Mouse (Mus musculus): ENCODE measurements around the gene Cpxm2.

GRCm38 (mm10) chr7:132172220-132172619, 17.7 kb upstream of the Cpxm2 start:
- no peak for TF ChIP-seq GABPA (IDR thresholded peaks at IDR 0.05; ENCODE audit: insufficient replicate concordance, low read depth, low read length)
- no peak for TF ChIP-seq CTCF (conservative IDR thresholded peaks at IDR 0.05 in 1 of 2, IDR thresholded peaks at IDR 0.05 in 1 of 2; ENCODE audit: low read depth in 2 of 2, low read length in 2 of 2)
- no peak for TF ChIP-seq POLR2AphosphoS2 (IDR thresholded peaks at IDR 0.05; ENCODE audit: low read depth, low read length)
- no peak for TF ChIP-seq CHD2 (IDR thresholded peaks at IDR 0.05; ENCODE audit: low read length)
- no peak for TF ChIP-seq ZNF384 (IDR thresholded peaks at IDR 0.05; ENCODE audit: low read depth, low read length)
- TF ChIP-seq RCOR1 (conservative IDR thresholded peaks at IDR 0.05; ENCODE audit: low read depth, low read length), result no peak
- TF ChIP-seq ZKSCAN1 (IDR thresholded peaks at IDR 0.05; ENCODE audit: borderline replicate concordance, low read depth, low read length), result no peak
- TF ChIP-seq POLR2A (IDR thresholded peaks at IDR 0.05; ENCODE audit: low read depth, low read length), result no peak
- TF ChIP-seq EP300 (IDR thresholded peaks at IDR 0.05; ENCODE audit: low read length), result no peak
- TF ChIP-seq USF1 (IDR thresholded peaks at IDR 0.05; ENCODE audit: low read depth, low read length), result no peak
- TF ChIP-seq SIN3A (IDR thresholded peaks at IDR 0.05; ENCODE audit: low read length), result no peak
- no peak for TF ChIP-seq TCF12 (IDR thresholded peaks at IDR 0.05; ENCODE audit: low read depth, low read length)
- no peak for TF ChIP-seq ZMIZ1 (IDR thresholded peaks at IDR 0.05; ENCODE audit: low read depth, low read length)
